Mouse (Mus musculus) embryo, embryonic 9.5 days (tissue): Measurements from ENCODE around the gene Ccnt1.

ENCODE experiments used
- DNase-seq: peaks from one replicate; pipeline ENCODE4 v3.0.0-alpha.2; 2017; ENCODE audit errors: extremely low spot score

The Ccnt1 gene

GRCm38 (mm10) chr15:98570873-98571538, at the start of gene Ccnt1, which contains the start of gene 4930415O20Rik:
Ccnt1 (minus strand) TSS chr15:98570923.
4930415O20Rik (plus strand) TSS chr15:98571004.
- DNase-seq, result no peak

GRCm38 (mm10) chr15:98617176-98617537, 46.4 kb upstream of the Ccnt1 start:
- DNase-seq, result peak; percentile 86

- DNase-seq, result peak; percentile 39
These were observed 45.8 kb upstream of the Ccnt1 start for GRCm38 (mm10) chr15:98616362-98617175.

DNA sequence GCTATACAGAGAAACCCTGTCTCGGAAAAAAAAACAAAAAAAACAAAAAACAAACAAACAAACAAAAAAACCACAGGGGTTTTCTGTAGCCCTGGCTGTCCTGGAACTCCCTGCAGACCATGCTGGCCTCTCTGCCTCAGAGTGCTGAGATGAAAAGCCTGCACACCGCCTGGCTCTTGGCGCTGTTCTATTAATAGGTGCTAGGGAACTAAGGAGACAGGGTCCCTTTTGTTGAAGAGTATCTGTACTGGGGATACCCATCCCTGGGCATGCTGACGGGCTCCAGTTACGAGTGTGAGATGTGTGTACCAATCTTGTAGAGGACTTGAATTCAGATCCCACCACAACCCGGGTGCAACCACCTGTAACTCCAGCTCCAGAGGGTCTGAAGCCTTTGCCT, 45.0 kb upstream of the Ccnt1 start:
- DNase-seq, result no peak

GRCm38 (mm10) chr15:98614971-98615370, 44.2 kb upstream of the Ccnt1 start:
- no peak for DNase-seq

- no peak for DNase-seq
These were observed 43.8 kb upstream of the Ccnt1 start for GRCm38 (mm10) chr15:98614551-98614950.

- DNase-seq, result no peak
These were observed 41.5 kb upstream of the Ccnt1 start for GRCm38 (mm10) chr15:98612229-98612628.

- DNase-seq, result peak; percentile 57
These were observed 39.5 kb upstream of the Ccnt1 start for GRCm38 (mm10) chr15:98610131-98610633.

GRCm38 (mm10) chr15:98609331-98610130, 38.8 kb upstream of the Ccnt1 start, which contains the start of gene Adcy6:
Adcy6 (minus strand) TSS chr15:98610076.
- peak; percentile 89 for DNase-seq

DNA sequence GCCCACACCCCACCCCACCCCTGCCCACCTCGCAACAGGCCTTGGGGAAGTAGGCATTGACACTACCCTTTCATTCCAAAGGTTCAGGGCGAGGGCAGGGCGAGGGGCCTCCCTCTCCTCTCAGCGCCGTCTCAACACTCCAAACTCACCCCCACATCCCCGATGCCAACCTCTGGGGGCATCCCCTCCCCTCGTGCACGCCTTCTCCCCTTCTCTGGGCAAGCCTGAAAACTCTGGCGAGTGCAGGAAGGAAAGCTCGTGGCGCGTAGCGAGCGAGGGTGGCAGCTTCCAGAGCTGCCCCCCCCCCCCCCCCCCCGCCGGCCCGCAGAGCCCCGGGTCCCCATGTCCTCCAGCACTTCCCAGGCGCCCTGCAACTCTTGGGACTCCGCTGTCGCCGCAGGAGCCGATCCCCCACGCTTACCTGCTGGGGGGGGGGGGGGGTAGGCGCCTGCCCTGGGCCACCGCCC, 38.1 kb upstream of the Ccnt1 start:
- no peak for DNase-seq

DNA sequence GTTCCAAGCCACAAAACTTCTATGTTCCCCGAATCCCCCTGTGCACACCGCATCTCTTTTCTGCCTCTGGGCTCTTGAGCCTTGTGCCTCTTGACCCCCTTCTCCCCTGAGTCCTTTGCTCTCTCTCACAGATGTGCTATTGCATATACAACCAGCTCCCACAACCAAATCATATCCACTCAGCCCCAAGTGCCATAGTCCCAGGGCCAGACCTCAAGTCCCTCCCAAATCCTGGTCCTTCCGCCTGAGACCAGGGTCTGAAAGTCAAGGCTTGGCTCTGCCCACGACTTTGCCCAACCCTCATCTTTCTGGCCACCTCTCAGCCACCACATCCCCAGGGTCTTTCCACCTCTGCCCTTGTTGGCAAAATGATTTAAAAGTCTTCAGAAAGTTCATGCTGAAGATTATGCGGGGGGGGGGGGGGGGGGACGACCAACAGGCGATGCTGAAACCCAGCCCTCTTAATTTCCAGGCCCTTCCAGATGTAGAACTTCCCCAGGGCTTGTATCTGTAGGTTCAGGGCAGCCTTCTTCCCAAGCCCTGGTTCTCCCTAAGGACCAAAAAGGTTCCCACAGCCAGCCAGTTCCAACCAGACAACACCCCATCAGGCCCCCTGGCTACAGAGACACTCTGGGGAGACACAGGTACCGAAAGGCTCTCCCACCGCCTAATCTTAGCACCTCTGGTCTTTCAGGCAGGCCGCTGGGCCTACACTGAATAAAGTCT, 37.5 kb upstream of the Ccnt1 start:
- DNase-seq, result peak; percentile 16

GRCm38 (mm10) chr15:98607557-98607956, 36.8 kb upstream of the Ccnt1 start:
- no peak for DNase-seq

GRCm38 (mm10) chr15:98606739-98607138, 36.0 kb upstream of the Ccnt1 start:
- no peak for DNase-seq

GRCm38 (mm10) chr15:98606051-98606536, 35.4 kb upstream of the Ccnt1 start:
- DNase-seq, result no peak

DNA sequence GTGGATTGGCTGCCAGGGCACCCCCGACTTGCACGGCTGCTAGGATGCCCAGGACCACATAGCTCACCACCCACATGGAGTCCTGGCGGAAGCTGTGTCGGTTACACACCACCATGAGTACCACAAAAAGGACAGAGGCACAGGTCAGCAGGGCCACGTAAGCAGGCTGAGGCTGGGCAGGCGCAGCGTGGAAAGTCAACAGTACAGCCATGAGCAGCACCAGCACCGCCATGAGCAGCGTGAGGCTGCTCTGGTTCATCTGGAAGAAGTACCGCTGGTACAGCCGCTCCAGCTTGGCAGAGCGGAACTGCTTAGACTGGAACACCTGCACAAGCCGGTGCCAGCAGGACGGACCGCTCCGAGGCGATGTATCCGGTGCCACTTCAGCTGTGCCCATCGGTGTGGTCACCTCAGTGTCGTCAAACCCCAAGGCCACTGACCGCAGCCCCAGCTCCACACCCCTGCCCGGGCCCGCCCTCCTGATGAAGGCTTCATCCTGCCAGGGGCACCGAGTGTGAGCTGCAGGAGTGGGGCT, 33.4 kb upstream of the Ccnt1 start:
- no peak for DNase-seq

GRCm38 (mm10) chr15:98602921-98603458, 32.3 kb upstream of the Ccnt1 start:
- DNase-seq, result no peak

DNA sequence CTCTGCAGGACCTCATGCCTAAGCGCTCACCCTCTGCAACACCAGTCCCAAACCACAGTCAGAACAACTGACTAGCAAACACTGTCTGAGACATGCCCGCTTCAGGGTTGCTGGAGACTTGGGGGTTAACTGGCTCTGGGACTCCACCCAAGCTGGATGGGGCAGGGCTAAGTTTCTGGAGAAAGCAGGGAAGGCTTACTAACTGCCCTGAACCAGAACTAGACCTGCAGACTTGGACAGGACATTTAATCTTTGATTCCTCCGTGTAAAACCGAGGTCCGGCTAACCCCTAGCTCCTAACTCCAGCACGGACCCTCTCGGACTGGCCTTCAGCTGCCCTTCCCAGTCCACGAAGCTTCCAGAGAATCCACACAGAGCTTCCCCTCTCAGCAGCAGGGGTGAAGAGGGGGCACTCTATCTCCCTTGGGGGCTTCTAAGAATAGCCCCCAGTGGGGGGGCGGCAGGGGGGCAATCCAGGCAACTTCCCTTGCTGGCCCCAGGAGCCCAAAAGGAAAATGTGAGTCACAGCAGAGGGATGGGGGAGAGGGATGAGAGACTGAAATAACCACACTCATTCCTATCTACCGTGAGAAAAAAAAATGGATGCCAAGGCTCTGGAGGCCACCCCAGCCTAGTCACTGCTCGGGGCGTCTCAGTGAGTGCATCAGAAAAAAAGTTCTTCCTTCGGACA, 31.6 kb upstream of the Ccnt1 start:
- no peak for DNase-seq

GRCm38 (mm10) chr15:98601832-98602190, 31.1 kb upstream of the Ccnt1 start:
- DNase-seq, result no peak

DNA sequence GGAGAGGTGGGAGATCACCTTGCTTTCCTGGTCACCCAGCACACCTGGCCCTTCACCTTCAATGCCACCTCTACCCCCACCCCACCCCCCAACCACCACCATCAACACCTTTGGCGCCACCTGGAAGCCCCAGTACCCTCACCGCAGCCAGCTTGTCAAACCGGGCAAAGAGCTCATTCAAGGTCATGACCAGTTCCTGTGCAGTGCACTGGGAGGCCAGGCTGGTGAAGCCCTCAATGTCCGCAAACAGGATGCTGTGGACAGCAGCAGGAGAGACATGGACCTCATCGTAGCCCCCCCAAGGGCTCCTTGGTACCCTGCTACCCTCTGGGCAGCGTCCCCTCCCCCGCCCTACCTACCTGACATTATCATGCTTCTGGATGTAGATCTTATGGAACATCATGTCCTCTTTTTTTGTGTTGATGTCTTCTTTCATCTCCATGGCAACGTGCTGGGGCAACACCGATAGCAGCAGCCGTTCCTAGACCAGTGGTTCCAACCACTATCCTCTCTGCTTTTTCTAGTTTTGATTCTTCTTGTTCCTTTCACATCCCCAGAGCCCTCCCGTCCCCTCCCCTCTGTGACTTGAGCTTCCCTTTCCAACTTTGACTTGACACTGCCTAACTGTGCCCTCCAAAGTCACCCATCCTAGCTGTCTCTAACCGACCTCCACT, 29.4 kb upstream of the Ccnt1 start:
- no peak for DNase-seq
